Mouse (Mus musculus) bone marrow macrophage, adult 2 months (primary cell): ENCODE data around the gene Rap1b.

Experiments used
- CTCF ChIP-seq: IDR thresholded peaks from 2 replicates; pipeline ENCODE4 v1.5.1; 2012; ENCODE audit warnings: low read depth, mild to moderate bottlenecking, low read length, moderate library complexity
- POLR2A ChIP-seq: IDR thresholded peaks from 2 replicates; pipeline ENCODE4 v1.6.1; 2012; ENCODE audit warnings: mild to moderate bottlenecking, low read depth, low read length, borderline replicate concordance

- TF ChIP-seq CTCF = no peak
- TF ChIP-seq POLR2A = no peak
These were observed 48.2 kb downstream of the Rap1b start for GRCm38 (mm10) chr10:117797684-117798083.
